In the genomic region with DNA sequence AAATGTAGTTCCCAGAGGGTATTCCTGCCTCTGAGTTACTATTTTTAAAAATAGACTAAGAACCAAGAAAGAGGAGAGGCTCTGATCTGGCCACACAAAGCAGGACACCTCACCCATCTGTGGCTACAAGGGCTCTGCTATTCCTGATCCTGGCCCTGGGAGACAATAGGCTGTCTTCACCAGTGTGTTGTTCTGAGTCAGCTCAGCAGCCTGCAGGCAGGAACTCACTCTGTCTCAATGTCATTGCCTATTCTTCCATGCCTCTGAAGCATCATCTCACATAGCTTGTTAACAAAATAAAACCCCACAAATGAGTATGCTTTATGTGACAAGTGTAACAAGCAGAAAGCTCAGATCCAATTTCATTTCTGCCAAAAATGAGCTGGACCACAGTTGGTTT, we compare ENCODE assay signal across 19 mouse cellular contexts.
A peak's percentile ranks its signal among the peaks of the same experiment; 100 is the strongest.
DNase-seq lines count a peak whose midpoint lies in the region; ATAC-seq lines count a peak whose summit lies in the region.
"Had no signal": no experiment of that assay in that cellular context is flagged by ENCODE, and none has a peak within 500 bp of the region (broad histone marks: within the 10 kb centered on the region; RNA-seq: fewer than 3 reads in every experiment).

No protein-coding gene starts in this region.

- no peak overlapping the region for H3K4me2 ChIP-seq in forebrain, embryonic 16.5 days (ENCODE audit: low read length)
- no peak overlapping the region for H3K4me2 ChIP-seq in forebrain, embryonic 13.5 days
- no peak overlapping the region for H3K4me2 ChIP-seq in hindbrain, embryonic 15.5 days
- H3K4me2 ChIP-seq in neural tube, embryonic 13.5 days: no peak overlapping the region
- H3K4me2 ChIP-seq: limb, embryonic 12.5 days; liver, embryonic 11.5 days; midbrain, embryonic 11.5 days had no signal

- H3K36me3 ChIP-seq in forebrain, embryonic 16.5 days (ENCODE audit: control insufficient read depth, insufficient read depth): peaks cover 3% of the 10 kb centered on the region; the same call in 1 of the 2 replicates
- H3K36me3 ChIP-seq in forebrain, embryonic 13.5 days (ENCODE audit: poor library complexity, severe bottlenecking): peaks cover 13% of the 10 kb centered on the region; the same call in 1 of the 2 replicates
- H3K36me3 ChIP-seq in hindbrain, embryonic 15.5 days: peaks cover 11% of the 10 kb centered on the region
- no peaks in the 10 kb centered on the region for H3K36me3 ChIP-seq in hindbrain, embryonic 10.5 days
- H3K36me3 ChIP-seq in neural tube, embryonic 13.5 days: peaks cover 16% of the 10 kb centered on the region; the same call in 1 of the 2 replicates
- H3K36me3 ChIP-seq: limb, embryonic 12.5 days had no signal

- ATAC-seq in forebrain, embryonic 16.5 days: no peak
- ATAC-seq in forebrain, embryonic 13.5 days: no peak
- no peak for ATAC-seq in hindbrain, embryonic 15.5 days (ENCODE audit: low FRiP score, low read depth)
- no peak for ATAC-seq in neural tube, embryonic 13.5 days (ENCODE audit: low read depth)
- ATAC-seq: inflammation-experienced regulatory T-cells, adult 6 months; liver, postnatal 0 days had no signal

- H3K4me1 ChIP-seq in forebrain, embryonic 16.5 days (replicated peaks; ENCODE audit: control insufficient read depth, insufficient read depth, low read length): peaks cover 4% of the 10 kb centered on the region; the same call in 1 of the 2 replicates
- H3K4me1 ChIP-seq in forebrain, embryonic 13.5 days: peaks cover 3% of the 10 kb centered on the region; the same call in 1 of the 2 replicates
- peaks cover 23% of the 10 kb centered on the region for H3K4me1 ChIP-seq in hindbrain, embryonic 15.5 days (replicated peaks)
- H3K4me1 ChIP-seq in hindbrain, embryonic 10.5 days (replicated peaks): peaks cover 7% of the 10 kb centered on the region
- H3K4me1 ChIP-seq in neural tube, embryonic 13.5 days (replicated peaks): peaks cover 16% of the 10 kb centered on the region
- H3K4me1 ChIP-seq: limb, embryonic 12.5 days had no signal

- no peaks in the 10 kb centered on the region for H3K9me3 ChIP-seq in forebrain, embryonic 16.5 days (ENCODE audit: control insufficient read depth, low read length)
- no peaks in the 10 kb centered on the region for H3K9me3 ChIP-seq in forebrain, embryonic 13.5 days (replicated peaks)
- H3K9me3 ChIP-seq in hindbrain, embryonic 15.5 days: no peaks in the 10 kb centered on the region
- H3K9me3 ChIP-seq in hindbrain, embryonic 10.5 days: no peaks in the 10 kb centered on the region
- H3K9me3 ChIP-seq in neural tube, embryonic 13.5 days: no peaks in the 10 kb centered on the region
- H3K9me3 ChIP-seq: limb, embryonic 12.5 days had no signal

- no peak overlapping the region for H3K4me3 ChIP-seq in forebrain, embryonic 16.5 days (replicated peaks; ENCODE audit: low read length)
- no peak overlapping the region for H3K4me3 ChIP-seq in forebrain, embryonic 13.5 days
- H3K4me3 ChIP-seq in hindbrain, embryonic 15.5 days: no peak overlapping the region
- H3K4me3 ChIP-seq in hindbrain, embryonic 10.5 days: no peak overlapping the region
- H3K4me3 ChIP-seq in neural tube, embryonic 13.5 days: no peak overlapping the region
- H3K4me3 ChIP-seq: limb, embryonic 12.5 days; myocyte had no signal

- no peaks in the 10 kb centered on the region for H3K27me3 ChIP-seq in forebrain, embryonic 16.5 days (replicated peaks; ENCODE audit: control insufficient read depth, insufficient read depth, low read length)
- H3K27me3 ChIP-seq in forebrain, embryonic 13.5 days: no peaks in the 10 kb centered on the region
- no peaks in the 10 kb centered on the region for H3K27me3 ChIP-seq in hindbrain, embryonic 15.5 days
- no peaks in the 10 kb centered on the region for H3K27me3 ChIP-seq in hindbrain, embryonic 10.5 days (ENCODE audit: insufficient read depth, poor library complexity, severe bottlenecking)
- no peaks in the 10 kb centered on the region for H3K27me3 ChIP-seq in neural tube, embryonic 13.5 days
- H3K27me3 ChIP-seq: limb, embryonic 12.5 days had no signal

- no peak for DNase-seq in hindbrain, embryonic 10.5 days (ENCODE audit: low spot score)
- DNase-seq in neural tube, embryonic 10.5 days (ENCODE audit: extremely low spot score, low spot score): no peak
- DNase-seq in retina, postnatal 1 day: peak; percentile 58
- no peak for DNase-seq in MN1 (ENCODE audit: low spot score)
- DNase-seq: adrenal gland, adult 2 months; gastrocnemius, postnatal 25 days; kidney, adult 2 months; liver, postnatal 0 days; right cerebral cortex, postnatal 14 days had no signal

- H3K9ac ChIP-seq in forebrain, embryonic 16.5 days (replicated peaks; ENCODE audit: low read depth, low read length): no peak overlapping the region
- H3K9ac ChIP-seq in forebrain, embryonic 13.5 days: no peak overlapping the region
- H3K9ac ChIP-seq in hindbrain, embryonic 15.5 days: no peak overlapping the region
- H3K9ac ChIP-seq in neural tube, embryonic 13.5 days: no peak overlapping the region
- H3K9ac ChIP-seq: limb, embryonic 12.5 days; liver, postnatal 0 days had no signal

- 0 out of 2 replicates have a peak overlapping the region, but pooled peaks have one; percentile 35 for H3K27ac ChIP-seq in forebrain, embryonic 16.5 days (ENCODE audit: low read length)
- H3K27ac ChIP-seq in forebrain, embryonic 13.5 days: no peak overlapping the region
- peak overlapping the region; percentile 45; the same call in 1 of the 2 replicates for H3K27ac ChIP-seq in hindbrain, embryonic 15.5 days (replicated peaks)
- no peak overlapping the region for H3K27ac ChIP-seq in hindbrain, embryonic 10.5 days
- H3K27ac ChIP-seq in neural tube, embryonic 13.5 days (replicated peaks): 0 out of 2 replicates have a peak overlapping the region, but pooled peaks have one; percentile 29
- H3K27ac ChIP-seq: kidney, postnatal 0 days; limb, embryonic 12.5 days had no signal

Comparison
In these comparisons a context has a peak if more than half of its experiments do, and no peak if none do; other contexts are left out.
1. H3K27ac ChIP-seq: peak in forebrain, embryonic 16.5 days (single experiment), hindbrain, embryonic 15.5 days (single experiment) and neural tube, embryonic 13.5 days (single experiment); none in forebrain, embryonic 13.5 days (single experiment) and hindbrain, embryonic 10.5 days (single experiment).